Mouse (Mus musculus) cerebellum, postnatal 4 days (tissue): Measurements from ENCODE around the gene Map4k5.

Experiments
- DNase-seq, 2 experiments: peaks; one replicate each; pipeline ENCODE4 v3.0.0; 2022; ENCODE audit warnings: low spot score in 2 of 2, mixed read lengths in 1 of 2

Gene Map4k5

DNA sequence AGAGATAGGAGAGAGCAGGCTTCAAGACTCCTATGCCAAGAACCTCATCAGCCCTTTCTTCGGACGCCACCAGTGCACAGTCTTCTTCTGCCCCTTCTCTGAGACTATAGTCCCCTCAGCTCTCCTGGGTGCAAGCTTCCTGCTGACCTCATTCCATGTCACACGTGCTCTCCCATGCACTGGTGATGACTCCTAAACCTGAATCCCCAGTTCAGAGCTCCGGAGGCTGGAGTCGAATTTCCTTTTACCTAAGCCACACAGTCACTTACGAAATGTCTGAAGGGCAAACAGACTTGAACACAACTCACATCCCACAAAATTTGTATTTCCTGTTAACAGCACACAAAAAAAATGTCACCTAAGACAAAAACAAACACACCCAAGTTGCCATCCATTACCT lies 5.2 kb downstream of the Map4k5 start:
- DNase-seq, result no peak

DNA sequence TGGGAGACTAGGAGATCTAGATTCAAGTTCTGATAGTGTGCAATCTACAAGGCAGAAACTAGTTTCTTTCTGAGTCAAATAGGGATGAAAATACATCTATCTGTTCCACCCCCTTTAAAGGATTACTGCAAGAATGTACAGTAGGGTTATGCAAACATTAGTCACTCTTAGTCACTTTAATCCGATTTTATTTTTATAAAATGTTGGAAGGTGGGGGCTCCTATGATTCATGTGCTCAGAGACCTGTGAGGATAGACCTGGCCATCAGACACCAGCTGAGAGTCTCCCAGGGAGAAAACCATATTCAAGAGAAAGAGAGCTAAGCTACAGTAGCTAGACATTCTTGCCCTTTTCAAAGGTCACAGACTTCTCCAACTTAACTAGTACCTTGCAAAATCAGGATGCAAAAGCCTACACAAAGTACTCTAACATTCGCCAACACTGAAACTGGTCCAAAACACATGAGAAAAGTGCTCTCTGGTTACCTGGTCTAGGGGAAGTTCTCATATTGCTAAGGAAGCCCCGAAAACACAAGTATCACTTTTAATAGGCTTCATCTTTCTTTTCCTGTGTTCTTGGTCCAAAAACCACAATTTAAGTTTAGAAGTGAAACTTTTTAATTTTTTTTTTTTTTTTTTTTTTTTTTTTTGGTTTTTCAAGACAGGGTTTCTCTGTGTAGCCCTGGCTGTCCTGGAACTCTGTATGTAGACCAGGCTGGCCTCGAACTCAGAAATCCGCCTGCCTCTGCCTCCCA lies 7.7 kb downstream of the Map4k5 start:
- DNase-seq, result no peak

DNA sequence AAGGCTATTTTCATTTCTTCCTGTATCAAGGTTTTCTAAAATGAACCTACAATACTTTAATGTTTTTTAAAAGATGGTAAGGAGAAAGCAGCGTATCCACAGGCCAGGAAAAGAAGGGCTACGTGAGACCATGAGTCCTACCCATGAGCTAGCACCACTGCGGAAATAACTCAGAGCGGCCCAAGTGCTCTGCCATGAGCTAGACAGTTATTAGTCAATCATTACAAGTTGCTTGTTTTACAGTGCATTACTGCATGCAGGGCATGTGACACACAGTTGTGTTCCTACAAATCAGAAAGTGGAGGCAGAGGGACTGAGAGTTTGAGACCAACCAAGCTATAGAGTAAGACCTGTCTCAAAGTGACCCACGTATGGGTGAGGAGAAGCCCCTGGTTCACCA lies 8.9 kb downstream of the Map4k5 start:
- DNase-seq, result no peak

DNA sequence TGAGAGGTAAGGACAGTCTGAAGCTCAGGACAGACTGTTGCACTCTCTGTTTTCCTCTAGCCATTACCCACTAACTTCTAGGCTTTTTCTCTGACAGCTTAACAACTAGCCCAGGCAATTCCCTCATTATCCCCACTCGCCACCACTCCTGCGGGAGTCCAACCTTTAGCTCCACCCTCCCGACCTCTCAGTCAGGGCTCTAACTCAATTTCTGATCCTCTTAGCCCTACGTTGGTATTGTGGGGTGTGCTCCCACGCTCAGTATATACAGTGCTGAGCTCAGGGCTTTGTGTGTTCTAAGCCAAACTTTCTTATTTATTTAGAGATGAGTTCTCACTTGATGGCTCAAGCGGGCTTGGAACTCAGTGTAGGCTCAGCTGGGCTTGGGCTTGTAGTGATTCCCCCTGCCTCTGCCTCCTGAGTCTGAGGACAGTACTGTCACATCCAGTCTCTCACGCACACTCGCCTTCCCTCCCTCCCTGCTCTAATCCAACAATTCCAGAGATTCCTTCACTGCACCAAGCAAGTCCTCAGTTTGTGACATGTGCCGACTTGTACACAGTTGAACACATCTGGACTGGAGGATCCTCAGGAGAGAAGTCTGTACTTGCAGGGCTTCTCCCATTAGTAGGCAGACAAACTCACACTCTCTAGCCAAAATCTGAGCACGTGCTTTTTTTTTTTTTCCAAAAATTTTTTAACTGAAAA lies 11.6 kb downstream of the Map4k5 start:
- no peak for DNase-seq

DNA sequence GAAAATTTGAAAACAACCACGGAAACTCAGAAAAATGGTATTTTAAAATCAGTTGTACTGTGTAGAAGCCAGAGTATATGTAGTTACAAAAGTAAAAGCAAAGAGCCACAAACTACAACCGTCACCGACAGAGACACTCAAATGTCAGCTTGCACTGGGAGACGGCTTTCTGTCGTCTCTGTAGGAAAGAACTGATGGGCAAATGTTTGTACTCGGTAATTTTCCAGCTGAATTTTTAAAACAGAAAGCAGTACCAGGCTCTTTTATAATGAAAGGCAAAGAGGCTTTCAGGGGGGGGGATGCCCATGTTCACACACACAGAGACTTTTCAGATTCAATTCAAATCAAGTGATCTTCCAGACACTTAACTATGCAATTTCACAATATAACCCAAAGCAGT lies 13.3 kb downstream of the Map4k5 start:
- no peak for DNase-seq

DNA sequence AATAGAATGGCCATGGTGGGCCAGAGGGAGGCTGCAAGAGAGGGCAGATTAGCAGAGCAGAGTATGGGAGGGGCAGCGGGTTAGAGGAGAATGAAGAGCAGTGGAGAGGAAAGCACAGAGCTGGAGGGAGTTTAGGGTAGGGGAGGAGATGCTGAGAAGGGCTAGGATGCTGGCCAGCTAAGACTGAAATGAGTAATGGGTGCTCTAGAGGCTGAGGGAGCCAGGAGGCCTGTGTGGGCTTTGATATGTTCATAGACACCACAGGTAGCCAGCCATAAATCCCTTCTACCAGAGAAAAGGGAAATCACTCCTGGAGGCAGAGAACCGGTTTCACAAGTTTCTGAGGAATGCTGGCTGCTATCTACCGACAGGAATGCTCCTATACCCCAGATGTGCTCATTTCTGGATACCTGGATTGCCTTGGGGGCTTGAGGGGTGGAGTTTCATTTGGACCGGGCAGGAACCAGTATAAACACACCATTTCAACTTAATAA lies 13.8 kb downstream of the Map4k5 start:
- DNase-seq, result no peak

DNA sequence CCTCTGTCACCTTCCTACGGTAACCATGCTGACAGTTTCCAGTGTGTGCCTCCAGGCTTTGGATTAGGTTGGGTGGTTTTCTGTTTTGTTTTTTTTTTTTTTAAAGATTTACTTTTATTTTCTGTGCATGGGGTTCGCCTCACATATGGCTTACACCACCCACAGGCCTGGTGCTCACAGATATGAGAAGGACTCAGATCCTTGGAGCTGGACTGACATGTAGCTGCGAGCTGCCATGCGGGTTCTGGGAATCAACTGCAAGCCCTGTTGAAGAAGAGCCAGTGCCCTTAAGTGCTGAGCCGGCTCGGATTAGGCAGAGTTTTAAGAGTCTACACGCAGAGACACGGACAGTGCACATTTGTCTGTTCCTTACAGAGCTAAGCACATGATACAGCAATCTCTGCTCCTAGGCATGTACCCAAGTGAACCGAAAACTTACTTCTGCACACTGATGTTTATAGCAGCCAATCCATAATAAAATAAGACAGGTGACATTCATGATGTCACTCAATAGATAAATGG lies 15.1 kb downstream of the Map4k5 start:
- no peak for DNase-seq

DNA sequence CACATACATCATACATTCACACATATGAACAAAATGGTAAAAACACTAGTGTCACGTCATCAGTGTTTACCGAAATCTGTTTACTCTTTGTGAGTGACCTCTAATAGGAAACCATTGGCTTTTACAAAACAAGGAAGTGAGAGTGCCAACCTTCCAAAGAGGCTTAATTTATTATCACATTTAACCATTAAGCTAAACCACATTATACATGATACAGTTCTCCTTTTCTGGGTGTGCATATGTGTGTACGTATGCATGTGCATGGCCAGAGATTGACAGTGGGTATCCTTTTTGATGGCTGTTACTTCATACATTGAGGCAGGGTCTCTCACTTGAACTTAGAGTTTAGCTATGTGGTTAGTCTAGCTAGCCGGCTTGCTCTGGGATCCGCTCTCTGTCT lies 21.4 kb downstream of the Map4k5 start:
- DNase-seq, result no peak

DNA sequence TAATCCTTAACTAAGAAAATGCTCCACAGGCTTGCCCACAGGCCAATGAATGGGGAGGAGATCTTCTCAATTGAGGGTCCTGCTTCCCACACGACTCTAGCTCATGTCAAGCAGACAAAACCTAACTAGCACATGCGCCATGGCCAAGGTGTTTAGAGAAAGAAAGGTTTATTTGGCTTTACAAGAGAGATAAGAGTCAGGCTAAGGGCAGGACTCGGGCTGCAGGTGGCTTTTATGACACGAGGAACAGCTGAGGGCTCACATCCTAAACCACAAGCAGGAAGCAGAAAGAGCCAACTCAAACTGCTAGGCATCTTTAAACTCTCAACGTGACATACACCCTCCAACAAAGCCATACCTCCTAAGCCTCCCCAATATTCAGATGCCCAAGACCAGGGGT lies 25.7 kb downstream of the Map4k5 start:
- DNase-seq, result no peak

DNA sequence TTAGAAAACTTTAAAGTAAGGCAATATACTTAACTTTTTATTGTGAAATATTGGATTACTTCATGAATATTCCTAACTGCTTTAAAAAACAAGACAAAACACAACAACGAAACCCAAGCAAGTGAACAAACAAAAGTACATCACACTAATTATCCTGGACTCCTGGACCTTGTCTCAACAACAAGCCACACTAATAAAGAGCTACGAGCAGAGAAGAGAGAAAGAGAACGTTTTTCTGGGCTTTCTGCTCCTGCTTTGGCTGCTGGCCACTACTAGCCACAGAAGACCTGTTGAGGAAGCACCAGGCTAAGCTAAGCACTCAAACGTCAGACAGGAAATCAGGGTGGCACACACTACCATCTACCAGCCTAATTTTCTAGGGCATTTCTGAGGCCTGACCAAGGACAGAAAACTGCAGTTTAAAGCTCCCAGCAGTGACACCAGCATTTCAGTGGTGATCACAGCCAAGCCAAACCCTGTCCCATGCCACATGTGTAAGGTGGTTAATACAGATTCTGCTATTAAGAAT lies 28.8 kb downstream of the Map4k5 start:
- no peak for DNase-seq

DNA sequence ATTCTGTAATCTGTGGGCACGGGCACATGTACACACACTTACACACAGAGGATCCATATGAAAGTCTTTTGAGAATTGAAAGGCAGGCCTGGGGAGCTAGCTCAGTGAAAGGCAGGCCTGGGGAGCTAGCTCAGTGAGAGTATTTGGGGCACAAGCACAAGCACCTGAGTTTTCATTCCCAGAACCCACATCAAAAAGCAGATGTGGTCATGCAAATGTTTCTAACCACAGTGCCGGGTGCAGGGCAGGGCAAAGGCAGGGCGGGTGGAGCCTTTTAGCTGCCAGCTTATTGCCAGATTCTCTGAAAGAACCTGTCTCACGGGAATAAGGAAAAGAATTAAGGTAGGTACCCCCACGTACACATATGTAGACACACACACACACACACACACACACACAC lies 29.5 kb downstream of the Map4k5 start:
- no peak for DNase-seq

DNA sequence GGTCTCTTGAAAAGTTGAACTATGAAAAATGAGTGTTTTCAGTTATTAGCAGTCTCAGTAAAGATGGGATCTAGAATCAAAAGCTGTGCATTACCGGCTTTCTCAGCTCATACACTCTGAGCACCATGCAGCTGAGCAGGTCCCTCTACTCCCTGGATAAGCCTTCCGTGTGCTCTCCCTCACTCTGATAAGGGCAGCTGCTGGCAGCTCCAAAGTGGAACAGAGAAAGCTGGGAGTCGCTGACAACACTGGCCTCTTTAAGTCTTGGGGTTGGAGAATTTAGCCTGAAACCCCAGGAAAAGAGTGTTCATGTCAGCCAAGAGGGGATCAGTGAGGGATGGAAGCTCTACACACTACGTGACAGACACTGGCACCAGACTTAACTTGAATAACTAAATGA lies 34.2 kb downstream of the Map4k5 start:
- no peak for DNase-seq

DNA sequence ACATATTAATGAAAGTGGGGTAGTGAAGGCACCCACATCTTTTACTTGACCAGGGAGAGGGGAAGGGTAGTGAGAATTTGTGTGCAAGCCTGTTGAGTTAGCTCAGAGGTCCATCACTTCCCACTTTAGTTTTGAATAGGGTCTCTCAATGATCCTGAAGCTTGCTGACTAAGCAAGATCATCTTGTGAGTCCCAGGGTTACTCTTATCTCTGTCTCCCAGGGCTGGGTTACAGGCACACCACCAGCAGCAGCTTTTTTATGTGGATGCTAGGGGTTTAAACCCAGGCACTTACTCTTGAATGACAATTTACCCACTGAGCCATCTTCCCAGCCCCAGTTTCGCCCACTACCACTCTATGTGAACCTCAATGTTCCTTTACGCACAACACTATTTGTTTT lies 35.4 kb downstream of the Map4k5 start:
- DNase-seq, result no peak

DNA sequence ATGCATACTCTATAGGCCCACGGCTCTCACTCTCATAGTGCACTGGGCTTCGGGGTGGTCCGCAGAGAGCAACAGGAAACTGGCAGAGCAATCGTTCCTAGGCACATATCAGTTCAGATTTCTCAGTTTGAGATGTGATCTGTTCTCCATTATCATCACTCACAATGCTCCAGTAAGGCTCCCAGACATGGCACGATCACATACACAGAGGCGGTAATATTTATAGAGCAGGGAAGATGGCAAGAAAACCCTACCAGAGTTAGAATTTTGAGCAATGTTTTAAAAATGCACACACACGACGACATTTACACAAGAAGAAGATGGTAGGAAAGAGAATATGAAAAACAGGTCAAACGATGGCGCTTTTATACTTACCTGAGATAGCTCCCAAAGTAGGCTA lies 36.6 kb downstream of the Map4k5 start:
- no peak for DNase-seq

DNA sequence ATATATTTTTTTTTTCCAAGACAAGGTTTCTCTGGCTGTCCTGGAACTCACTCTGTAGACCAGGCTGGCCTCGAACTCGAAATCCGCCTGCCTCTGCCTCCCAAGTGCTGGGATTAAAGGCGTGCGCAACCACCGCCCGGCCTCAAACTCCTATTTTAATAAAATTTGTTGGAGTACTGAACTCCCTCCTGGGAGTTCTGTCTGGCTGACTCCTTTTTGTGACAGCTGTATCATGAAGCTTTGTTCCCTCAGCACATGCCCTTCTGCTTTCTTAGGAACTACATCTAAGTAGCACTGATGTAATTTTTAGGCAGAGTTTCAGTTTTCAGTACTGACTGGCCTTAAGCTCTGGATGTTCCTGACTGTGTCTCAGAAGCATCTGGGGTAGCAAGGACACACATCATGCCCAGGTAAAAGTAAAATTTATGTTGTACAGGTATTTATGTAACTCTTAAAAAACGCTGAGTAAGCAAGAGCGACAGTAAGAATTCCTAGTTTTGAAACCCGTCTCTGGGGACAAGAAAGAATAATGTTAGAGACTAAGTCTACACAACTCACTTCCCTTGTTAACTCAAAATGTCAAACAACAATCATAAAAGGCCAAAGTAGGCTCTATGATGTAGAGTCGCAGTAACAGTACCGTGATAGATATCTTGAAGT lies 37.2 kb downstream of the Map4k5 start:
- no peak for DNase-seq

DNA sequence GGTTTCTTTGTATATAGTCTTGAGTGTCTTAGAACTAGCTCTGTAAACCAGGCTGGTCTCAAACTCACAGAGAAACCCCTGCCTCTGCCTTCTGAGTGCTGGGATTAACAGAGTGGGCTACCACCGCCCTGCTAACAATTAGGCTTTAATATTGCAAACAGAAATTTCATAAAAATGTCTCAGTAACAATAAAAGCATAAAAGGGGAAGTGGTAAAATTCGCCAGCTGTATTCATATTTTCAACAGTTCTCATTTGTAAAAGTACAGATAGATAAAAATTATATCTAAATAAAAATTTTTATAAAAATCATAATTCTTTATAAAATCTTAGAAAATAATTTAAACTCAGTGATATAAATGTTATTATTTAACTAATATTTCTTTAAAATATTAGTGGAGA lies 39.1 kb downstream of the Map4k5 start:
- DNase-seq, result no peak

DNA sequence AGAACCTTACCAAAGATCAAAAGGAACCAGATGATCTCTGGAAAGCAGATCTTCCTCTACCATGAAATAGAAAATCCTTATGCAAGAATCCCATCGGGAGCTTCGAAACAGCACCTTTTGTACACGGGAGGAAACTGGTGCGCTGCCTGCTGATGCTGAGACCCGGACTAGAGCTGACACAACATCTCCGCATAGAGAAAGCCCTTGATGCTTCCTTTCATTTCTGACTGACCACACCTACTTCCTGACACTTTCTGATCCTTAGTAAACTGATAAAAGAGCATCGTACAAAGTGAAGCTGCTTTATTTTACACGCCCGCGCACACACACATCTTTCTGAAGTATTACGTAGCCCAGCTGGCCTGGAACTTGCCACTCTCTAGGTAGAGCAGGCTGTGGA lies 39.6 kb downstream of the Map4k5 start:
- DNase-seq, result no peak

DNA sequence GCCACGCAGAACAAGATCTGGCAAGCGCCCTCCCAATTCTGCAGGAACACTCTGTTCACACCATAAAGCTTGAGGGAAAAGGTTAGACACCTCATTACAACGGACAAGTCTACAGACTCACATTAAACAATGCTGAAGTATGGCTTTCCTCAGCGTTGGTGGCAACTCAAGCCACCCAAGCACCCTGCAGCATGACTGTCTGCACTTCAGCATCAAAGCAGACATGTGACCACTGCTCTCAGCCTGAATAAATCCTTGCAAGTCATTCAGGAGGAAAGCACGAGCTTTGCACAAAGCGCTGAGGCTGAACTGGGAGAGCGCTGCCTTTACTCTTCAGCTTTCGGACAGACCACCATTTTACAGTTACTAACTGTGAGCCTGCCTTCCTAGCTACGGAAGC lies 40.7 kb downstream of the Map4k5 start:
- DNase-seq, result no peak

DNA sequence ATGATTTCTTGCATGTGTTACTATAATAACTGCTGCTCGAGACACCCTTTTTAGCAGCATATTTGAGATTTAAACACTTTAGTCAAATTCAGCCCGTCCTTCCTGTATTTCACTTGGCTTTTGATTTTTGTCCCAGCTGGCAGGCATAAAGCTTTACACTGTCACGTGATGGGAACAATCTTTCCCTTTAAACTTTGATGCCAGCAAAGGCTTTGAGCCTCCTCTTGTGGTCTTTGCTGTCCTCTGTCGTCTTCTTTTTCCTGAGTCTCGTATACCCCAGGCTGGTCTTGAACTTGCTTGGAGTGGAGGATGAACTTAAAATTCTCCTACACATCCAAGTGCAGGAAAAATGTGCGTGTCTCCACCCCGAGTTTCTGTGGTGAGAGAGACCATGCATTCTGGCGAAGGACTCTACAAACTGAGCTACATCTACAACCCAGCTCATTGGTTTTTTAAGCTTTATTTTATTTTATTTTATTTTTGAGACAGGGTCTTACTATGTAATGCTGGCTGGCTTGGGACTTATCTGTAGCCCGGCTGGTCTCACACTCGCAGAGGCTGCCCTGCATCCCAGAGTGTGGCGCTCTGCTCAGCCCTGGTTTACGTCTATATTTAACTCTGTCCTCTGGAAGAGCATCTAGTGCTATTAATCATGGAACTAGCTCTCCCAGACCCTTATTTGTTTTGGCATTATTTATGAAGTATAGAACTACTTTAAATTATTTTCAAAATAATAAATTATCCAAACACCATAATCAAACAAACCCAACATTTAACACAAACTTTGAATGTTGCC lies 44.7 kb downstream of the Map4k5 start:
- DNase-seq, result no peak

DNA sequence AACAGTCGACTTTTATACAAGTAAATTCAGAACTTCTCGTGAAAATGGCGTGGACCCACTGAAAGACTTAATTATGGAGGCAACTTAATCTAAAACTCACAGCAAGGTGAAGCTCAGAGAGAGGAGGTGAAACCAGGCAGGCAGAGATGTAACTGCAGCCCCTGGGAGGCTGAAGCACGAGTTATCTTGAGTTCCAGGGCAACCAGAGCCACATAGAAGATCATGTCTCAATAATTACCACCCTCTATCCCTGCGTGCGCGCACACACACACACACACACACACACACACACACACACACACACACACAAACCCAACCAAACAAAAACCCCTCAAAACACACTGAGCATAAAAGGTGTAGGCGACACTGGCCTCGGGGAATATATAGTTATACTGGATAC lies 46.5 kb downstream of the Map4k5 start:
- no peak for DNase-seq

DNA sequence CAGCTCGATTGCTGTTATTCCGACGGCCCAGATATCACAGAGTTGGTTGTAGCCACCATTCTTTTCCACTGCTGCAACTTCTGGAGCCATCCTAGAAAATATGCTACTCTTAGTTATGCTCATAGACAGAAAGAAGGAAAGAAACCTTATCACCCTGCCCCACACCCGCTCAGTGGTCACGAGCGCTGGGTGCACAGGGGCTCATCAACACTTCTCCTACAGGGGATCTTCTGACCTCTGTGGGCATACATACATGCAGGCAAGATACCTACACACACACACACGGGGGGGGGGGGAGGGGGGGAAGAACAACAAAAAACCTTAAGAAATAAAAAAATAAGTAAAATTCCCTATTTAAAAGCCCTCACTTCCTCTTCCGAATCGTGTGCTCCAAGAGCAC lies 47.3 kb downstream of the Map4k5 start:
- DNase-seq, result no peak
